Mouse (Mus musculus) myocyte (in vitro differentiated cells): ENCODE data around the gene Zfp36l1.

ENCODE experiments used
- CEBPB ChIP-seq: IDR thresholded peaks from 2 replicates; pipeline ENCODE4 v1.6.1; 2011; ENCODE audit warnings: mild to moderate bottlenecking, moderate library complexity; ENCODE audit not compliant: poor library complexity, insufficient read depth, severe bottlenecking
- E2F4 ChIP-seq: IDR thresholded peaks from one replicate; pipeline ENCODE4 v1.6.1; 2011; ENCODE audit warnings: mild to moderate bottlenecking, control low read depth, moderate library complexity; ENCODE audit not compliant: insufficient read depth
- MAX ChIP-seq: IDR thresholded peaks from one replicate; pipeline ENCODE4 v1.6.1; 2011; ENCODE audit warnings: low read depth, mild to moderate bottlenecking, control low read depth
- MYOD1 ChIP-seq, 3 experiments: IDR thresholded peaks; one replicate each; pipeline ENCODE4 v1.6.1; 2011; ENCODE audit warnings: control low read depth in 2 of 3, low read depth in 2 of 3, mild to moderate bottlenecking in 2 of 3, moderate library complexity in 1 of 3; ENCODE audit not compliant: insufficient read length in 2 of 3, control insufficient read depth in 1 of 3
- POLR2A ChIP-seq: IDR thresholded peaks from one replicate; pipeline ENCODE4 v1.6.1; 2011; ENCODE audit warnings: low read depth, mild to moderate bottlenecking, control low read depth, moderate library complexity; ENCODE audit not compliant: insufficient read length
- POLR2AphosphoS2 ChIP-seq: IDR thresholded peaks from one replicate; pipeline ENCODE4 v1.6.1; 2011; ENCODE audit warnings: low read depth, control low read depth; ENCODE audit not compliant: insufficient read length
- SRF ChIP-seq: IDR thresholded peaks from one replicate; pipeline ENCODE4 v1.6.1; 2011; ENCODE audit warnings: low read depth; ENCODE audit not compliant: control insufficient read depth, insufficient read length

DNA sequence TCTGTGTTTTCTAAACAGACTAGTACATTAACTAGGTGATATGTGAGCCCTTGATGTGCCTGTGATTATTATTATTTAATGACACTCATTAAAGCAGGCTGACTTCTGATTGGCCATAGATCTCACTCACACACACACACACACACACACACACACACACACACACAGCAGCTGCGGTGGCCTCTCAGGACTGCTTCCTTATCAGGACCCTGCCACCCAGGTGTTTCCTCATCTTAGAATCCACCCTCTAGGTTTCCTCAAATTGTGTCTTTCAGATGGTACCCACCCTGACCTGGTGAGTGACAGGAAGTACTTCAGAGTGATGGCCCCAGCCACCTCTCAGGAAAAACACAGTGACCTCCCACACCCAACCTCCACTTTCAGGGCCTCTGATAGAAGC lies 52.0 kb downstream of the Zfp36l1 start:
- TF ChIP-seq MAX (no peak), CEBPB (no peak), POLR2A (no peak), E2F4 (no peak), SRF (no peak), MYOD1 (IDR thresholded peaks at IDR 0.05; ENCODE audit: control insufficient read depth in 1 of 3, insufficient read length in 2 of 3, low read depth in 2 of 3) (peak in 1 of 3 experiments; percentile 33), POLR2AphosphoS2 (no peak)
